Mouse (Mus musculus): Measurements from ENCODE around the gene Sirt7. TPM values are rescaled to one million over a fixed set of nuclear protein-coding genes. Genes with fewer than 3 reads are reported as not detected.

Sirt7 gene
- total and polyA plus RNA-seq, 2 experiments from 2014 or later: 31.3 to 36.0 TPM

DNA sequence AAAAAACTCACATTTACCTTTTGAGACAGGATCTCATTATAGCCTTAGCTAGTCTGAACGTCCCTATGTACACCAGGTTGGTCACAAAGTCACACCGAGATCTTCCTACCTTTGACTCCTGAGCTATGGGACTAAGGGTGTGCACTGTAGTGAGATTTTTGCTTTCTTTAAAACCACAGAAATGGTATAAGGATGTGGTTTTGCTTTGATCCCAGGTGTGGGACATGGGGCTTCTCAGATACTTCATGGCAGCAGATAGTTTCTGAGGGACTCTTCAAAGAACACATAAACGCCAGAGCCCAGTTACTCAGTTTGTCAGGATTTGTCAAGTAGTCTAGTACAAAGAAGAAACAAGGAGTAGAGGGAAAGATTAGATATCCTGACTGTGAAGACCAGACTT, 24.3 kb downstream of the Sirt7 start:
- H3K4me1 ChIP-seq (ENCODE audit: insufficient read depth, low read length): peaks cover 12% of the 10 kb centered on the region
- peaks cover 34% of the 10 kb centered on the region for H3K36me3 ChIP-seq (ENCODE audit: insufficient read depth, low read length)
- H3K27me3 ChIP-seq (ENCODE audit: insufficient read depth, low read length): no peaks in the 10 kb centered on the region
- no peak overlapping the region for H3K9ac ChIP-seq (replicated peaks; ENCODE audit: low read length, poor library complexity, severe bottlenecking)
- no peak for DNase-seq (ENCODE audit: low spot score)
- 98% methylated on average over 3 of the region's 3 CpGs for WGBS
- no peak for ATAC-seq (ENCODE audit: low FRiP score)
- TF ChIP-seq CTCF (IDR thresholded peaks at IDR 0.05): no peak
- no peak overlapping the region for H3K4me2 ChIP-seq (ENCODE audit: low read depth, low read length, poor library complexity, severe bottlenecking)
- no peak overlapping the region for H3K27ac ChIP-seq (ENCODE audit: low read depth, low read length)
- no peak overlapping the region for H3K4me3 ChIP-seq (ENCODE audit: low read depth, low read length)
- H3K9me3 ChIP-seq (ENCODE audit: low read length): no peaks in the 10 kb centered on the region

- Histone ChIP-seq H3K4me3 (ENCODE audit: low read depth, low read length) (peak overlapping the region; percentile 99), H3K36me3 (ENCODE audit: insufficient read depth, low read length) (peaks cover 32% of the 10 kb centered on the region), H3K9ac (replicated peaks; ENCODE audit: low read length, poor library complexity, severe bottlenecking) (peak overlapping the region; percentile 97), H3K27me3 (ENCODE audit: insufficient read depth, low read length) (no peaks in the 10 kb centered on the region), H3K4me1 (ENCODE audit: insufficient read depth, low read length) (peaks cover 12% of the 10 kb centered on the region), H3K4me2 (ENCODE audit: low read depth, low read length, poor library complexity, severe bottlenecking) (peak overlapping the region; percentile 84), H3K9me3 (ENCODE audit: low read length) (no peaks in the 10 kb centered on the region), H3K27ac (ENCODE audit: low read depth, low read length) (peak overlapping the region; percentile 67; the same call in 1 of the 2 replicates)
- DNase-seq (ENCODE audit: low spot score) (no peak), ATAC-seq (ENCODE audit: low FRiP score) (no peak)
- TF ChIP-seq CTCF (IDR thresholded peaks at IDR 0.05): no peak
- WGBS: 49% methylated on average over 17 of the region's 17 CpGs
Measured at GRCm38 (mm10) chr11:120598990-120599549, 26.0 kb downstream of the Sirt7 start.

- H3K27ac ChIP-seq (ENCODE audit: low read depth, low read length): peak within 1 kb of the TSS; percentile 90
- under 1% methylated on average over 74 of the region's 88 CpGs for WGBS
- H3K4me2 ChIP-seq (ENCODE audit: low read depth, low read length, poor library complexity, severe bottlenecking): peak within 1 kb of the TSS; percentile 84
- no peaks in the 10 kb centered on the region for H3K9me3 ChIP-seq (ENCODE audit: low read length)
- no peak for TF ChIP-seq CTCF (IDR thresholded peaks at IDR 0.05)
- peak; percentile 97 for DNase-seq (ENCODE audit: low spot score)
- peak; percentile 96 for ATAC-seq (ENCODE audit: low FRiP score)
- peaks cover 34% of the 10 kb centered on the region for H3K36me3 ChIP-seq (ENCODE audit: insufficient read depth, low read length)
- H3K9ac ChIP-seq (replicated peaks; ENCODE audit: low read length, poor library complexity, severe bottlenecking): peak within 1 kb of the TSS; percentile 97
- peak within 1 kb of the TSS; percentile 99 for H3K4me3 ChIP-seq (ENCODE audit: low read depth, low read length)
- peaks cover 12% of the 10 kb centered on the region for H3K4me1 ChIP-seq (ENCODE audit: insufficient read depth, low read length)
- no peaks in the 10 kb centered on the region for H3K27me3 ChIP-seq (ENCODE audit: insufficient read depth, low read length)
Measured at GRCm38 (mm10) chr11:120598283-120598989, 26.6 kb downstream of the Sirt7 start, which contains the start of the genes Alyref and Anapc11. Gene Alyref, minus strand, starts transcription at chr11:120598365. Gene Anapc11, plus strand, starts transcription at chr11:120598421.

GRCm38 (mm10) chr11:120597240-120598235, 27.5 kb downstream of the Sirt7 start:
- DNase-seq (ENCODE audit: low spot score): no peak
- Histone ChIP-seq H3K4me1 (ENCODE audit: insufficient read depth, low read length) (peaks cover 12% of the 10 kb centered on the region), H3K27ac (ENCODE audit: low read depth, low read length) (peak overlapping the region; percentile 90), H3K4me2 (ENCODE audit: low read depth, low read length, poor library complexity, severe bottlenecking) (peak overlapping the region; percentile 84), H3K36me3 (ENCODE audit: insufficient read depth, low read length) (peaks cover 33% of the 10 kb centered on the region), H3K27me3 (ENCODE audit: insufficient read depth, low read length) (no peaks in the 10 kb centered on the region), H3K9ac (replicated peaks; ENCODE audit: low read length, poor library complexity, severe bottlenecking) (peak overlapping the region; percentile 97), H3K9me3 (ENCODE audit: low read length) (no peaks in the 10 kb centered on the region), H3K4me3 (ENCODE audit: low read depth, low read length) (peak overlapping the region; percentile 99)
- no peak for TF ChIP-seq CTCF (IDR thresholded peaks at IDR 0.05)
- no peak; the same call in 1 of the 2 replicates for ATAC-seq (ENCODE audit: low FRiP score)
- WGBS: 8% methylated on average over 66 of the region's 99 CpGs

DNA sequence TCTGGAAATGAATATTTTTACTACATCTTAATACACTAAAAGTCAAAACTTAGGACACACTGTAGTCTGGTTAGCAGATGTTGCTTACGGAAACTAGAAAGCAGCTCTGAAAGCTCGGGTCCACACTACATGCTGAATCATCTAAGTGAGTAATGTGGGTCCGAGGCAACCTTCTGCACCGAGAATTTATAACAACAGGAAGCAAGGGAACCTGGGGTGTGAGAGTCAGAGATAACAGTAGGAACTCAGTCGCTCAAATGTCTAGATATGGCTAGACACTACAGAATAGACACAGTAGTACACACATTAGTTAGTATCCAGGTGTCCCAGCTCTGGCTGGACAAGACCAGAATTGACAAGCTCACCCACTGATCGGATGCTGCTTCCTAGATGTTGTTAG, 36.5 kb downstream of the Sirt7 start:
- Histone ChIP-seq H3K9ac (replicated peaks; ENCODE audit: low read length, poor library complexity, severe bottlenecking) (no peak overlapping the region), H3K4me3 (ENCODE audit: low read depth, low read length) (no peak overlapping the region), H3K36me3 (ENCODE audit: insufficient read depth, low read length) (peaks cover 51% of the 10 kb centered on the region), H3K4me2 (ENCODE audit: low read depth, low read length, poor library complexity, severe bottlenecking) (no peak overlapping the region), H3K4me1 (ENCODE audit: insufficient read depth, low read length) (no peaks in the 10 kb centered on the region), H3K27ac (ENCODE audit: low read depth, low read length) (no peak overlapping the region), H3K9me3 (ENCODE audit: low read length) (no peaks in the 10 kb centered on the region), H3K27me3 (ENCODE audit: insufficient read depth, low read length) (no peaks in the 10 kb centered on the region)
- DNase-seq (ENCODE audit: low spot score): no peak
- ATAC-seq (ENCODE audit: low FRiP score): no peak
- TF ChIP-seq CTCF (IDR thresholded peaks at IDR 0.05): no peak
- WGBS: 94% methylated on average over 6 of the region's 6 CpGs
